Mouse (Mus musculus): ENCODE results near the gene Nr1i2. TPM values are rescaled to one million over a fixed set of nuclear protein-coding genes. Genes with fewer than 3 reads are reported as not detected.
A peak's percentile ranks its signal among the peaks of the same experiment; 100 is the strongest.
"Not testable (repeated sequence)": the region's sequence is repeated elsewhere in the genome, so short reads cannot be mapped to it uniquely, and the experiment has no call there.

Gene Nr1i2
- not detected in 2 replicates for polyA plus RNA-seq (2016; fragmentation: Nextera tagmentation; extraction: Ambion mirVana)

GRCm38 (mm10) chr16:38294685-38295348 lies at the start of gene Nr1i2:
TSS of gene Nr1i2 (minus strand) at chr16:38294824.
- ATAC-seq (ENCODE audit: insufficient number of reproducible peaks, insufficient read depth, low FRiP score, low TSS enrichment) = no peak
- Histone ChIP-seq H3K4me2 (replicated peaks) (no peak within 1 kb of the TSS), H3K36me3 (no peaks in the 10 kb centered on the region), H3K9me3 (no peaks in the 10 kb centered on the region), H3K27ac (no peak within 1 kb of the TSS), H3K9ac (no peak within 1 kb of the TSS), H3K27me3 (no peaks in the 10 kb centered on the region), H3K4me3 (no peak within 1 kb of the TSS), H3K4me1 (no peaks in the 10 kb centered on the region)
- 68% methylated on average over 7 of the region's 7 CpGs for WGBS

DNA sequence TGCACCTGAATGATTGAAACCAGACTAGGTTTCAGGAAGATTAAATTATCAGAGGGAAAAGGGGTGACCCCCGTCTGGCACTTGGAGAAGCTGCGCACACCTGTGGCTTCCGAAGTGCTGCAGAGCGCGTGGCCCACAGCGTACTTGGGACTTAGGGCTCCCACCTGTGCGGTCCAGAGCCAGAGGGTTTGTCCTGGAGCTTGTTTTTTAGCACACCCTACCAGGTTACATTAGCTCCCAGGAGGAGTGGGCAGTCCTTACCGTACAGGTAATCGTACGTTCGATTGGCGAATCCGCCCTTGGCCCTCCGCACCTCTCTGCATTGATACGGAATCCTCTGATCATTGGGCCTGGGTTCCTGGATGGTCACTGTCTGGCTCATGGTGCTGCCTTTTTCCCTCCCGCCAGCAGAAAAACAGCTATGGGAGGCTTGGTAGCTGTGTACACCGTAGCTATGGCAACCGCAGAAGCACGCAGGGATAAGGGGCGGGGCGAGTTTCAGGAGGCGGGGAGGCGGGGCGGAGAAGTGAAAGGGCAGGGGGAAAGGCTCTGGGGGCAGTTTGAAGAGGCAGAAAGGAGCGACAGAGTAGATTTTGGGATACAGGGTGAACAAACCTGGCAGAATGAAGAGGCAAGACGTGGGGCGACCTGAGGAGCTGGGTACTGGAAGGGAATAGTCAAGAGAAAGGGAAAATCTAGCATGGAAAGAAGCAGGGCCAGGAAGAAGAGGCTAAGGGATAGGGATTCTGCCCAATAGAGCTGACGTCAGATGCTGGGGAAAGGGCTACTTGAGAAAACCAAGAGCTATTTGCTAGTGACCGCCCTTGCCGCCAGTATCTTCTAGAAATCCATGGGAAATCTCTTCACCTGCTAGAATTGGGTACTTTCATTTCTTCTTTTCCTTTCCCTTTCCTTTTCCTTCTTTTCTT lies 47.0 kb upstream of the Nr1i2 start, which contains the start of gene Maats1:
TSS of gene Maats1 (minus strand) at position 748 of the 929 bp plus-strand sequence.
- peak; percentile 70 for ATAC-seq (ENCODE audit: insufficient number of reproducible peaks, insufficient read depth, low FRiP score, low TSS enrichment)
- H3K9me3 ChIP-seq = no peaks in the 10 kb centered on the region
- H3K27ac ChIP-seq = no peak within 1 kb of the TSS
- no peaks in the 10 kb centered on the region for H3K27me3 ChIP-seq
- H3K4me2 ChIP-seq (replicated peaks) = peak within 1 kb of the TSS; percentile 72
- H3K9ac ChIP-seq = peak within 1 kb of the TSS; percentile 45
- H3K36me3 ChIP-seq = no peaks in the 10 kb centered on the region
- WGBS = 9% methylated on average over 30 of the region's 30 CpGs
- H3K4me3 ChIP-seq = peak within 1 kb of the TSS; percentile 35
- peaks cover 10% of the 10 kb centered on the region; the same call in 1 of the 2 replicates for H3K4me1 ChIP-seq

DNA sequence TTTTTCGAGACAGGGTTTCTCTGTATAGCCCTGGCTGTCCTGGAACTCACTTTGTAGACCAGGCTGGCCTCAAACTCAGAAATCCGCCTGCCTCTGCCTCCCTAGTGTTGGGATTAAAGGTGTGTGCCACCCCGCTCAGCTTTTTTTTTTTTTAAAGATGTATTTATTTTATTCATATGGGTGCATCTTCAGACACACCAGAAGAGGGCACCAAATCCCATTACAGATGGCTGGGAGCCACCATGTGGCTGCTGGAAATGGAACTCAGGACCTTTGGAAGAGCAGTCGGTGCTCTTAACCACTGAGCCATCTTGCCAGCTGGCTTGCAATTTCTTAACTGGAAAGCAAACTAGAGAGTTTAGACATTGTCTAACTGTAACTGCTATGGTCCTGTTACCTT lies 43.5 kb upstream of the Nr1i2 start:
- 85% methylated on average over 4 of the region's 4 CpGs for WGBS
- not testable (repeated sequence) for ATAC-seq (ENCODE audit: insufficient number of reproducible peaks, insufficient read depth, low FRiP score, low TSS enrichment); H3K9ac ChIP-seq; H3K4me2 ChIP-seq (replicated peaks); H3K9me3 ChIP-seq; H3K27ac ChIP-seq; H3K4me3 ChIP-seq; H3K36me3 ChIP-seq; H3K4me1 ChIP-seq; H3K27me3 ChIP-seq

DNA sequence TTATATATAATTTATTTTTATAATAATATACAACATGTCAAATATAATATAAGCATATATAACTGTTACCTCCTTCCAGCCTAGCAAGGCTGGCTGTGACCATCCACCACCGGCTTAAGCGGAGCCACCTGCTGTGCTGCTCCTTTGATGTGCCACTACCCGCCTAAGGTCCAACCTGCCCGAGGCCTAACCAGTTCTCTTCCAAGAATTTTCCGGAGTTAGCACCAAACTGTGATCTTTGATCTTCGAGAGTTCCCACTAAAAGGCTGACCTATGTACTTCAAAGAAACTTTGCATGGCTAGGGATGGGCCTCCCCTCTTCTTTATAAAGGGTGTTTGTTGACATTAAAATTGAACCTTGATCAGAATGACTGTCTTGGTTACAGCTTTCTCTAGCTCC lies 39.8 kb upstream of the Nr1i2 start:
- WGBS = 35% methylated on average over 6 of the region's 6 CpGs
- no peak overlapping the region for H3K27ac ChIP-seq
- no peak overlapping the region for H3K4me2 ChIP-seq (replicated peaks)
- H3K9me3 ChIP-seq = no peaks in the 10 kb centered on the region
- no peak for ATAC-seq (ENCODE audit: insufficient number of reproducible peaks, insufficient read depth, low FRiP score, low TSS enrichment)
- H3K9ac ChIP-seq = no peak overlapping the region
- no peaks in the 10 kb centered on the region for H3K27me3 ChIP-seq
- no peaks in the 10 kb centered on the region for H3K36me3 ChIP-seq
- H3K4me3 ChIP-seq = no peak overlapping the region
- no peaks in the 10 kb centered on the region for H3K4me1 ChIP-seq

DNA sequence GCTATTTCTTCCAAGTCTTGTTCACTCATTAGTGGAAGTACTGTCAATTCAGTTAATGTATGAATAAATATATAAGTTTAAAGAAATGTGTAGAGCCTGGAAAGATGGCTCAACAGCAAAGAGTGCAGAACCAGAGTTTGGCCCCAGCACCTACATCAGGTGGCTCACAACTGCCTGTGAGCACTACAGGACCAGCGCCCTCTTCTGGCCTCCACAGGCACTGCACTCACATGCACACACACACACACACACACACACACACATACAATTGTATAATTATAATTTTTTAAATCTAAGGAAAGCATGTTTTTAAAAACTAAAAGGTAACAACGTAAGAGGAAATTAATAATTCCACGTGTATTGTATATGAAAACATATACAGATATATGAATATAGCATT lies 34.7 kb upstream of the Nr1i2 start:
- 82% methylated on average over 3 of the region's 3 CpGs for WGBS
- ATAC-seq (ENCODE audit: insufficient number of reproducible peaks, insufficient read depth, low FRiP score, low TSS enrichment) = no peak

GRCm38 (mm10) chr16:38326778-38327397 lies 32.3 kb upstream of the Nr1i2 start:
- H3K27me3 ChIP-seq = no peaks in the 10 kb centered on the region
- no peak overlapping the region for H3K4me2 ChIP-seq (replicated peaks)
- H3K36me3 ChIP-seq = no peaks in the 10 kb centered on the region
- H3K9me3 ChIP-seq = no peaks in the 10 kb centered on the region
- ATAC-seq (ENCODE audit: insufficient number of reproducible peaks, insufficient read depth, low FRiP score, low TSS enrichment) = no peak
- WGBS = 85% methylated on average over 11 of the region's 11 CpGs
- no peak overlapping the region for H3K9ac ChIP-seq
- H3K27ac ChIP-seq = no peak overlapping the region
- H3K4me1 ChIP-seq = no peaks in the 10 kb centered on the region
- no peak overlapping the region for H3K4me3 ChIP-seq

More for the DNA sequence above, 34.7 kb upstream of the Nr1i2 start:
- no peak overlapping the region for H3K9ac ChIP-seq
- no peak overlapping the region for H3K27ac ChIP-seq
- no peaks in the 10 kb centered on the region for H3K9me3 ChIP-seq
- no peaks in the 10 kb centered on the region for H3K4me1 ChIP-seq
- no peak overlapping the region for H3K4me2 ChIP-seq (replicated peaks)
- H3K36me3 ChIP-seq = no peaks in the 10 kb centered on the region
- H3K27me3 ChIP-seq = no peaks in the 10 kb centered on the region
- no peak overlapping the region for H3K4me3 ChIP-seq

DNA sequence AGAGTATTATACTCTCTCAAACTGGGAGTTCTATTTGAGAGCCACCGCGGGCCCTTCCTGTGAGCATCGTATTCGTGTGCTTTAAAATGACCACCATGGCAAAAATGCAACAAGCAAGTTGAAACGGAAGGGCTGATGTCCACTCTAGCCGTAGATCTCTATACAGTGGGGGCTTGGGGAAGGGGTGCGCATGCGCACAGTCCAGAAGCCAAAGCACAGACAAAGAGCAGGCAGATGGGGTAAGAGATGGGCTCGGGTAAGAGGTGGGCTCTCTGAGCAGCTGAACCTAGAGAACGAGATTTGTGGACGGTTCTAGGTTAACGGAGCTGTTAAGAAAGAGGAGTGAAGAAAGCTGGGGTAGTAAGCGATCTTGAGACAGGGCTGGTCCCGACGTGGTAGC lies 29.7 kb upstream of the Nr1i2 start:
- no peak for ATAC-seq (ENCODE audit: insufficient number of reproducible peaks, insufficient read depth, low FRiP score, low TSS enrichment)
- H3K4me2 ChIP-seq (replicated peaks) = no peak overlapping the region

GRCm38 (mm10) chr16:38321452-38321935 lies 26.9 kb upstream of the Nr1i2 start:
- Histone ChIP-seq H3K27me3 (no peaks in the 10 kb centered on the region), H3K4me3 (0 out of 2 replicates have a peak overlapping the region, but pooled peaks have one; percentile 19), H3K4me1 (no peaks in the 10 kb centered on the region), H3K27ac (no peak overlapping the region), H3K9ac (no peak overlapping the region), H3K4me2 (replicated peaks) (peak overlapping the region; percentile 43), H3K9me3 (no peaks in the 10 kb centered on the region), H3K36me3 (no peaks in the 10 kb centered on the region)
- 34% methylated on average over 16 of the region's 17 CpGs for WGBS
- no peak for ATAC-seq (ENCODE audit: insufficient number of reproducible peaks, insufficient read depth, low FRiP score, low TSS enrichment)

More for the DNA sequence above, 29.7 kb upstream of the Nr1i2 start:
- no peaks in the 10 kb centered on the region for H3K9me3 ChIP-seq
- no peaks in the 10 kb centered on the region for H3K36me3 ChIP-seq
- H3K27me3 ChIP-seq = no peaks in the 10 kb centered on the region
- no peak overlapping the region for H3K27ac ChIP-seq
- H3K9ac ChIP-seq = no peak overlapping the region
- no peak overlapping the region for H3K4me3 ChIP-seq
- WGBS = 89% methylated on average over 15 of the region's 15 CpGs
- no peaks in the 10 kb centered on the region for H3K4me1 ChIP-seq

DNA sequence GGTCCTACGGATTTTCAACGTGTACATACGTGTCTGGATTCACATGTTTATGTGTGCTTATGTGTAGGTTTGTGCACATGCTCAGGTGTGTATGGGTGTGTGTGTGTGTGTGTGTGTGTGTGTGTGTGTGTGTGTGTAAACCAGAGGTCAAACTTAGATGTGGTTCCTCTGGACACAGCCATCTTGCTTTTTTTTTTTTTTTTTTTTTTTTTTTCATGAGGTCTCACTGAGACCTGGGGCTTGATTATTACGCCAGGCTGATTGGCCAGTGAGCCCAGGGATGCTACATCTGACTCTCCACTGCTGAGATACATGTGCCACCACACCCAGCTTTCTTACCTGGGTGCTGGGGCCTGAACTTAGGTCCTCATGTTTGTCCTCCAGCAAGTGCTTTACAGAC lies 24.5 kb upstream of the Nr1i2 start:
- 91% methylated on average over 4 of the region's 4 CpGs for WGBS
- Histone ChIP-seq H3K9ac (no peak overlapping the region), H3K27me3 (no peaks in the 10 kb centered on the region), H3K36me3 (no peaks in the 10 kb centered on the region), H3K4me2 (replicated peaks) (no peak overlapping the region), H3K9me3 (no peaks in the 10 kb centered on the region), H3K4me1 (no peaks in the 10 kb centered on the region), H3K27ac (no peak overlapping the region), H3K4me3 (no peak overlapping the region)
- no peak for ATAC-seq (ENCODE audit: insufficient number of reproducible peaks, insufficient read depth, low FRiP score, low TSS enrichment)

GRCm38 (mm10) chr16:38318492-38318891 lies 23.9 kb upstream of the Nr1i2 start:
- no peak for ATAC-seq (ENCODE audit: insufficient number of reproducible peaks, insufficient read depth, low FRiP score, low TSS enrichment)
- Histone ChIP-seq H3K9ac (no peak overlapping the region), H3K4me1 (no peaks in the 10 kb centered on the region), H3K27ac (no peak overlapping the region), H3K36me3 (no peaks in the 10 kb centered on the region), H3K9me3 (no peaks in the 10 kb centered on the region), H3K27me3 (no peaks in the 10 kb centered on the region), H3K4me3 (no peak overlapping the region), H3K4me2 (replicated peaks) (no peak overlapping the region)
- 72% methylated on average over 9 of the region's 9 CpGs for WGBS

DNA sequence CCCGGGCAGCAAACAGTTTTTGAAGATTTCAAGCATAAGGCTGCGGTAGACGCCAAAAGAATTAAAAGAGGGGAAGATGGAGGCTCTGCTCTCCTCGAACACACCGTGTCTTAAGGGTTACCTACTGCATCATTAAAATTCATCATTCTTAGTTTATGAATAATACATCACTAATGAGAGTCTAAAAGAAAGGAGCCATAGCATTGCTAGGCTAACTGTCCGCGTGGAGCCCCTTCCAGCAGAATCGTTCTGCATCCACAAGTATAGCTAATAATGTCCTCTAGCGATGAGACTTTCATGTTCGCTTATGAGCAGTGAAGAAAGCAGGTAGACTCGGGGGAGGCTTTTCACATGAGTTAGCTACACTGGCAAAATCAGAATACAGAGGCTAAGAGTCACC lies 13.6 kb upstream of the Nr1i2 start:
- peaks cover 12% of the 10 kb centered on the region; the same call in 1 of the 2 replicates for H3K4me1 ChIP-seq
- ATAC-seq (ENCODE audit: insufficient number of reproducible peaks, insufficient read depth, low FRiP score, low TSS enrichment) = no peak
- H3K4me3 ChIP-seq = no peak overlapping the region
- no peak overlapping the region for H3K9ac ChIP-seq
- no peak overlapping the region for H3K27ac ChIP-seq
- H3K4me2 ChIP-seq (replicated peaks) = no peak overlapping the region
- H3K9me3 ChIP-seq = no peaks in the 10 kb centered on the region
- H3K27me3 ChIP-seq = no peaks in the 10 kb centered on the region
- WGBS = 86% methylated on average over 11 of the region's 11 CpGs
- H3K36me3 ChIP-seq = no peaks in the 10 kb centered on the region
